Mouse (Mus musculus): ENCODE results near the gene Klhdc4.

DNA sequence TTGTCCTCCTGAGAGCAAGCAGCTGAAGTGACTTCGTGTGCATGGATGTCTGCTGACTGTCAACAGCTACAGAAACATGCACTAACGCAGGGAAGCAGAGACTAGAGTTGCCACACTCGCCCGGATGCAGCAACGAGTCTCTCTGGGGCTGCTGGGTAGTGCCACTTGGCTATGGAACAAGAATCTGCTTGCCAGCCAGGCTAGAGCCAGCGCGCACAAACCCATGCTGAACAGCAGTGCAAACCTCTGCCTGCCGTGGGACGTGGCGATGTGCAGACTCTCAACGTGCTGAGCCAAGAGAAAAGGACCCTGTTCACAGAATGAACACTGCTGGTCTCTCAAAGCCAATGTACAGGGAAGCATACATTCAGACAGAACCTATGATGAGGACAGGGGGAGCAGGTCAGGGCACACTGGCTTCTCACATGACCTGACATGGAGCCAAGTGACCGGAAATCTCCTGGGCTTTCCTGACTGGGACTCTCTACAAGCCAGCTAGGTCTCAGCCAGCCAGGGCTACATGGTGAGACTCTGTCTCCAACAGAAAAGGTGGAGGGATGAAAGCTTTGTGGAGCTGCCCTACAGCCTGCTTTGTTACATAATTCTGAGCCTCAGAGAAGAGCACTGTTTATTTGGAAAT, 17.3 kb downstream of the Klhdc4 start:
- no peak for TF ChIP-seq CTCF (IDR thresholded peaks at IDR 0.05; ENCODE audit: low read depth)
- TF ChIP-seq EP300 (optimal IDR thresholded peaks at IDR 0.05): no peak
